Mouse (Mus musculus) midbrain, embryonic 12.5 days (tissue): Measurements from ENCODE around the gene Zc3h12c. TPM values are rescaled to one million over a fixed set of nuclear protein-coding genes. Genes with fewer than 3 reads are reported as not detected.
"Not testable (repeated sequence)": the region's sequence is repeated elsewhere in the genome, so short reads cannot be mapped to it uniquely, and the experiment has no call there.

ENCODE experiments used
- ATAC-seq: fragments of 200-750 bp; cut with Nextera tagmentation; 2 replicates; pipeline ENCODE4 v1.8.0; 2017; ENCODE audit warnings: low read depth, moderate TSS enrichment, moderate library complexity; ENCODE audit not compliant: low FRiP score
- H3K27ac ChIP-seq: fragments of 300-500 bp; sonication (generic); replicated peaks from 2 replicates; pipeline ENCODE4 v1.5.1; 2016; ENCODE audit warnings: mild to moderate bottlenecking
- H3K27me3 ChIP-seq: fragments of 300-500 bp; sonication (generic); 2 replicates; pipeline ENCODE4 v1.6.1; 2016; ENCODE audit warnings: mild to moderate bottlenecking
- H3K36me3 ChIP-seq: fragments of 300-500 bp; sonication (generic); 2 replicates; pipeline ENCODE4 v1.6.1; 2016
- H3K4me1 ChIP-seq: fragments of 300-500 bp; sonication (generic); 2 replicates; pipeline ENCODE4 v1.6.1; 2016
- H3K4me2 ChIP-seq: fragments of 300-500 bp; sonication (generic); replicated peaks from 2 replicates; pipeline ENCODE4 v1.6.1; 2016; ENCODE audit warnings: mild to moderate bottlenecking, moderate library complexity
- H3K4me3 ChIP-seq: fragments of 300-500 bp; sonication (generic); 2 replicates; pipeline ENCODE4 v1.5.1; 2016; ENCODE audit warnings: mild to moderate bottlenecking
- H3K9ac ChIP-seq: fragments of 300-500 bp; sonication (generic); replicated peaks from 2 replicates; pipeline ENCODE4 v1.6.1; 2016; ENCODE audit warnings: mild to moderate bottlenecking, moderate library complexity
- H3K9me3 ChIP-seq: fragments of 300-500 bp; sonication (generic); 2 replicates; pipeline ENCODE4 v1.6.1; 2016; ENCODE audit warnings: mild to moderate bottlenecking
- WGBS: fragments of 180-500 bp; shearing (Covaris S2); methylation state at CpG from one replicate; pipeline ENCODE4 v1.1.7; 2016; 5-methylcytosine and 5-hydroxymethylcytosine counted together
- polyA plus RNA-seq: library from polyadenylated mRNA; unstranded; fragments of >200 nt; fragmentation: Nextera tagmentation; extraction: Ambion mirVana; gene quantifications from 2 replicates; pipeline ENCODE4 v1.2.1, GENCODE M21; 2016

Gene Zc3h12c
- polyA plus RNA-seq, 1 experiment from 2014 or later, result 14.9 TPM

GRCm38 (mm10) chr9:52097386-52097785 lies 71.0 kb downstream of the Zc3h12c start:
- H3K4me1 ChIP-seq, result 0 out of 2 replicates have a peak, but pooled peaks cover under 1% of the 10 kb centered on the region
- no peak overlapping the region for H3K9ac ChIP-seq
- no peaks in the 10 kb centered on the region for H3K36me3 ChIP-seq
- WGBS, result 6% methylated on average over 1 of the region's 1 CpGs
- no peak for ATAC-seq
- H3K4me2 ChIP-seq, result no peak overlapping the region
- no peak overlapping the region for H3K27ac ChIP-seq
- no peaks in the 10 kb centered on the region for H3K27me3 ChIP-seq
- H3K9me3 ChIP-seq, result no peaks in the 10 kb centered on the region
- H3K4me3 ChIP-seq, result no peak overlapping the region

- H3K4me1 ChIP-seq, result no peaks in the 10 kb centered on the region
- ATAC-seq, result no peak
- no peaks in the 10 kb centered on the region for H3K36me3 ChIP-seq
- no peak overlapping the region for H3K4me3 ChIP-seq
- no peak overlapping the region for H3K9ac ChIP-seq
- H3K9me3 ChIP-seq, result no peaks in the 10 kb centered on the region
- H3K4me2 ChIP-seq, result no peak overlapping the region
- no peaks in the 10 kb centered on the region for H3K27me3 ChIP-seq
- 77% methylated on average over 3 of the region's 3 CpGs for WGBS
- H3K27ac ChIP-seq, result no peak overlapping the region
These were observed 72.7 kb downstream of the Zc3h12c start for GRCm38 (mm10) chr9:52095666-52096065.

- Histone ChIP-seq H3K9me3 (no peaks in the 10 kb centered on the region), H3K4me2 (no peak overlapping the region), H3K27ac (no peak overlapping the region), H3K27me3 (no peaks in the 10 kb centered on the region), H3K9ac (no peak overlapping the region), H3K4me1 (no peaks in the 10 kb centered on the region), H3K4me3 (no peak overlapping the region), H3K36me3 (peaks cover 2% of the 10 kb centered on the region; the same call in 1 of the 2 replicates)
- 90% methylated on average over 10 of the region's 10 CpGs for WGBS
- no peak for ATAC-seq
These were observed 73.8 kb downstream of the Zc3h12c start for GRCm38 (mm10) chr9:52094471-52094980.

- Histone ChIP-seq H3K9ac (no peak overlapping the region), H3K4me1 (no peaks in the 10 kb centered on the region), H3K4me3 (no peak overlapping the region), H3K27ac (no peak overlapping the region), H3K27me3 (no peaks in the 10 kb centered on the region), H3K36me3 (peaks cover 4% of the 10 kb centered on the region; the same call in 1 of the 2 replicates), H3K9me3 (no peaks in the 10 kb centered on the region), H3K4me2 (no peak overlapping the region)
- ATAC-seq, result no peak
- WGBS, result 89% methylated on average over 5 of the region's 5 CpGs
These were observed 74.4 kb downstream of the Zc3h12c start for GRCm38 (mm10) chr9:52094016-52094415.

- Histone ChIP-seq H3K9ac (no peak overlapping the region), H3K27me3 (no peaks in the 10 kb centered on the region), H3K4me1 (no peaks in the 10 kb centered on the region), H3K4me3 (no peak overlapping the region), H3K36me3 (peaks cover 10% of the 10 kb centered on the region), H3K9me3 (no peaks in the 10 kb centered on the region), H3K27ac (no peak overlapping the region), H3K4me2 (no peak overlapping the region)
- ATAC-seq, result no peak
- 69% methylated on average over 8 of the region's 8 CpGs for WGBS
These were observed 75.3 kb downstream of the Zc3h12c start for GRCm38 (mm10) chr9:52093108-52093507.

GRCm38 (mm10) chr9:52092311-52092710 lies 76.1 kb downstream of the Zc3h12c start:
- ATAC-seq, result no peak
- H3K4me1 ChIP-seq, result no peaks in the 10 kb centered on the region
- H3K27me3 ChIP-seq, result no peaks in the 10 kb centered on the region
- H3K9ac ChIP-seq, result no peak overlapping the region
- H3K4me2 ChIP-seq, result no peak overlapping the region
- peaks cover 18% of the 10 kb centered on the region for H3K36me3 ChIP-seq
- no peaks in the 10 kb centered on the region for H3K9me3 ChIP-seq
- WGBS, result 91% methylated on average over 5 of the region's 5 CpGs
- H3K4me3 ChIP-seq, result no peak overlapping the region
- no peak overlapping the region for H3K27ac ChIP-seq

GRCm38 (mm10) chr9:52091752-52092151 lies 76.6 kb downstream of the Zc3h12c start:
- H3K36me3 ChIP-seq, result peaks cover 24% of the 10 kb centered on the region
- 91% methylated on average over 9 of the region's 9 CpGs for WGBS
- H3K9me3 ChIP-seq, result no peaks in the 10 kb centered on the region
- H3K4me3 ChIP-seq, result no peak overlapping the region
- no peak overlapping the region for H3K4me2 ChIP-seq
- no peak for ATAC-seq
- H3K27ac ChIP-seq, result no peak overlapping the region
- no peaks in the 10 kb centered on the region for H3K4me1 ChIP-seq
- H3K27me3 ChIP-seq, result no peaks in the 10 kb centered on the region
- no peak overlapping the region for H3K9ac ChIP-seq

GRCm38 (mm10) chr9:52082414-52082813 lies 86.0 kb downstream of the Zc3h12c start:
- Histone ChIP-seq H3K9me3 (no peaks in the 10 kb centered on the region), H3K27me3 (no peaks in the 10 kb centered on the region), H3K9ac (no peak overlapping the region), H3K4me3 (no peak overlapping the region), H3K4me1 (no peaks in the 10 kb centered on the region), H3K4me2 (no peak overlapping the region), H3K27ac (no peak overlapping the region), H3K36me3 (peaks cover 57% of the 10 kb centered on the region)
- no peak for ATAC-seq
- WGBS, result 84% methylated on average over 4 of the region's 4 CpGs

- H3K4me2 ChIP-seq, result no peak overlapping the region
- H3K36me3 ChIP-seq, result peaks cover 56% of the 10 kb centered on the region
- H3K9me3 ChIP-seq, result no peaks in the 10 kb centered on the region
- H3K4me1 ChIP-seq, result no peaks in the 10 kb centered on the region
- H3K27me3 ChIP-seq, result no peaks in the 10 kb centered on the region
- no peak overlapping the region for H3K4me3 ChIP-seq
- ATAC-seq, result no peak
- no peak overlapping the region for H3K27ac ChIP-seq
- H3K9ac ChIP-seq, result no peak overlapping the region
- WGBS, result 90% methylated on average over 2 of the region's 2 CpGs
These were observed 86.4 kb downstream of the Zc3h12c start for GRCm38 (mm10) chr9:52081979-52082378.

GRCm38 (mm10) chr9:52077692-52078091 lies 90.7 kb downstream of the Zc3h12c start:
- Histone ChIP-seq H3K4me1 (no peaks in the 10 kb centered on the region), H3K27me3 (no peaks in the 10 kb centered on the region), H3K4me2 (no peak overlapping the region), H3K4me3 (no peak overlapping the region), H3K9me3 (no peaks in the 10 kb centered on the region), H3K27ac (no peak overlapping the region), H3K36me3 (peaks cover 50% of the 10 kb centered on the region), H3K9ac (no peak overlapping the region)
- no peak for ATAC-seq
- 88% methylated on average over 1 of the region's 1 CpGs for WGBS

- Histone ChIP-seq H3K4me3 (no peak overlapping the region), H3K27me3 (no peaks in the 10 kb centered on the region), H3K36me3 (peaks cover 52% of the 10 kb centered on the region), H3K4me1 (no peaks in the 10 kb centered on the region), H3K4me2 (no peak overlapping the region), H3K9ac (no peak overlapping the region), H3K27ac (no peak overlapping the region), H3K9me3 (no peaks in the 10 kb centered on the region)
- ATAC-seq, result no peak
- 66% methylated on average over 2 of the region's 2 CpGs for WGBS
These were observed 92.3 kb downstream of the Zc3h12c start for GRCm38 (mm10) chr9:52076089-52076488.

GRCm38 (mm10) chr9:52072202-52072601 lies 96.2 kb downstream of the Zc3h12c start:
- H3K36me3 ChIP-seq, result peaks cover 70% of the 10 kb centered on the region
- H3K4me2 ChIP-seq, result no peak overlapping the region
- ATAC-seq, result no peak
- no peak overlapping the region for H3K4me3 ChIP-seq
- H3K4me1 ChIP-seq, result no peaks in the 10 kb centered on the region
- H3K9ac ChIP-seq, result no peak overlapping the region
- H3K9me3 ChIP-seq, result no peaks in the 10 kb centered on the region
- H3K27me3 ChIP-seq, result no peaks in the 10 kb centered on the region
- no peak overlapping the region for H3K27ac ChIP-seq

- H3K4me3 ChIP-seq, ATAC-seq, H3K9ac ChIP-seq, H3K4me1 ChIP-seq, H3K4me2 ChIP-seq, H3K27me3 ChIP-seq, H3K27ac ChIP-seq, H3K9me3 ChIP-seq: not testable (repeated sequence)
- H3K36me3 ChIP-seq, result peaks cover 73% of the 10 kb centered on the region
These were observed 97.0 kb downstream of the Zc3h12c start for GRCm38 (mm10) chr9:52071352-52071751.
